Mouse (Mus musculus) kidney, embryonic 14.5 days (tissue): ENCODE data around the gene Rhd. TPM values are rescaled to one million over a fixed set of nuclear protein-coding genes. Genes with fewer than 3 reads are reported as not detected.
A peak's percentile ranks its signal among the peaks of the same experiment; 100 is the strongest.

Experiments used
- ATAC-seq: fragments of 200-750 bp; cut with Nextera tagmentation; 2 replicates; pipeline ENCODE4 v1.8.0; 2017; ENCODE audit warnings: moderate number of reproducible peaks, mild to moderate bottlenecking, moderate TSS enrichment, moderate library complexity; ENCODE audit not compliant: low FRiP score, low TSS enrichment
- H3K27ac ChIP-seq: fragments of 300-500 bp; sonication (generic); 2 replicates; pipeline ENCODE4 v1.5.1; 2014; ENCODE audit warnings: low read depth, mild to moderate bottlenecking, low read length, moderate library complexity, mixed read lengths
- H3K27me3 ChIP-seq: fragments of 300-500 bp; sonication (generic); 2 replicates; pipeline ENCODE4 v1.6.1; 2014; ENCODE audit warnings: mild to moderate bottlenecking, low read length; ENCODE audit not compliant: control insufficient read depth, insufficient read depth
- H3K36me3 ChIP-seq: fragments of 300-500 bp; sonication (generic); 2 replicates; pipeline ENCODE4 v1.6.1; 2014; ENCODE audit warnings: low read length, mixed read lengths; ENCODE audit not compliant: control insufficient read depth, insufficient read depth
- H3K4me1 ChIP-seq: fragments of 300-500 bp; sonication (generic); 2 replicates; pipeline ENCODE4 v1.6.1; 2014; ENCODE audit warnings: low read length, mixed read lengths; ENCODE audit not compliant: control insufficient read depth, insufficient read depth
- H3K4me2 ChIP-seq: fragments of 300-500 bp; sonication (generic); replicated peaks from 2 replicates; pipeline ENCODE4 v1.6.1; 2014; ENCODE audit warnings: low read depth, mild to moderate bottlenecking, low read length
- H3K4me3 ChIP-seq: fragments of 300-500 bp; sonication (generic); 2 replicates; pipeline ENCODE4 v1.5.1; 2014; ENCODE audit warnings: mild to moderate bottlenecking, low read length
- H3K9ac ChIP-seq: fragments of 300-500 bp; sonication (generic); 2 replicates; pipeline ENCODE4 v1.6.1; 2014; ENCODE audit warnings: low read depth, mild to moderate bottlenecking, low read length, moderate library complexity
- H3K9me3 ChIP-seq: fragments of 300-500 bp; sonication (generic); 2 replicates; pipeline ENCODE4 v1.6.1; 2016; ENCODE audit warnings: low read length; ENCODE audit not compliant: control insufficient read depth
- WGBS: fragments of 180-500 bp; shearing (Covaris S2); extraction: QIAGEN DNeasy Blood & Tissue Kit; methylation state at CpG from one replicate; pipeline ENCODE4 v1.1.7; 2014; 5-methylcytosine and 5-hydroxymethylcytosine counted together
- polyA plus RNA-seq: library from polyadenylated mRNA; unstranded; fragments of >200 nt; fragmentation: Nextera tagmentation; extraction: Ambion mirVana; gene quantifications from 2 replicates; pipeline ENCODE4 v1.2.1, GENCODE M21; 2014

Gene Rhd
- polyA plus RNA-seq, 1 experiment from 2014 or later = 1.1 TPM

- under 1% methylated on average over 38 of the region's 38 CpGs for WGBS
- Histone ChIP-seq H3K4me2 (peak within 1 kb of the TSS; percentile 87), H3K36me3 (no peaks in the 10 kb centered on the region), H3K4me3 (peak within 1 kb of the TSS; percentile 84), H3K9ac (peak within 1 kb of the TSS; percentile 94), H3K27ac (peak within 1 kb of the TSS; percentile 88), H3K9me3 (no peaks in the 10 kb centered on the region), H3K27me3 (no peaks in the 10 kb centered on the region), H3K4me1 (peaks cover 24% of the 10 kb centered on the region)
- ATAC-seq = peak; percentile 97
Measured at GRCm38 (mm10) chr4:134853259-134853636, 11.1 kb upstream of the Rhd start, which contains the start of gene Maco1. Gene Maco1, minus strand, starts transcription at chr4:134853345.

- no peaks in the 10 kb centered on the region for H3K36me3 ChIP-seq
- H3K4me2 ChIP-seq = peak overlapping the region; percentile 75
- ATAC-seq = peak; percentile 94
- no peaks in the 10 kb centered on the region for H3K9me3 ChIP-seq
- H3K27me3 ChIP-seq = no peaks in the 10 kb centered on the region
- 1% methylated on average over 91 of the region's 91 CpGs for WGBS
- peaks cover 24% of the 10 kb centered on the region for H3K4me1 ChIP-seq
- H3K9ac ChIP-seq = peak overlapping the region; percentile 56
- peak overlapping the region; percentile 84 for H3K4me3 ChIP-seq
- H3K27ac ChIP-seq = peak overlapping the region; percentile 88
Measured at GRCm38 (mm10) chr4:134853637-134854485, 10.5 kb upstream of the Rhd start.

GRCm38 (mm10) chr4:134855371-134855770 is 9.0 kb upstream of the Rhd start:
- Histone ChIP-seq H3K9me3 (no peaks in the 10 kb centered on the region), H3K36me3 (no peaks in the 10 kb centered on the region), H3K27me3 (no peaks in the 10 kb centered on the region), H3K9ac (no peak overlapping the region), H3K4me3 (no peak overlapping the region), H3K4me1 (peaks cover 24% of the 10 kb centered on the region), H3K4me2 (no peak overlapping the region), H3K27ac (no peak overlapping the region)
- ATAC-seq = no peak
- WGBS = 51% methylated on average over 3 of the region's 3 CpGs

- Histone ChIP-seq H3K4me1 (peaks cover 21% of the 10 kb centered on the region), H3K9me3 (no peaks in the 10 kb centered on the region), H3K27ac (no peak overlapping the region), H3K27me3 (no peaks in the 10 kb centered on the region), H3K4me2 (no peak overlapping the region), H3K36me3 (no peaks in the 10 kb centered on the region), H3K4me3 (no peak overlapping the region), H3K9ac (no peak overlapping the region)
- no peak for ATAC-seq
- 49% methylated on average over 5 of the region's 5 CpGs for WGBS
Measured at GRCm38 (mm10) chr4:134856056-134856455, 8.3 kb upstream of the Rhd start.

- no peak overlapping the region for H3K9ac ChIP-seq
- no peak for ATAC-seq
- H3K36me3 ChIP-seq = no peaks in the 10 kb centered on the region
- H3K4me2 ChIP-seq = no peak overlapping the region
- WGBS = 24% methylated on average over 5 of the region's 5 CpGs
- peaks cover 17% of the 10 kb centered on the region for H3K4me1 ChIP-seq
- H3K4me3 ChIP-seq = no peak overlapping the region
- no peak overlapping the region for H3K27ac ChIP-seq
- no peaks in the 10 kb centered on the region for H3K9me3 ChIP-seq
- H3K27me3 ChIP-seq = no peaks in the 10 kb centered on the region
Measured at GRCm38 (mm10) chr4:134856501-134856900, 7.8 kb upstream of the Rhd start.

GRCm38 (mm10) chr4:134858494-134858893 is 5.8 kb upstream of the Rhd start:
- H3K4me2 ChIP-seq = no peak overlapping the region
- H3K9me3 ChIP-seq = no peaks in the 10 kb centered on the region
- H3K9ac ChIP-seq = no peak overlapping the region
- H3K4me3 ChIP-seq = no peak overlapping the region
- H3K4me1 ChIP-seq = peaks cover 14% of the 10 kb centered on the region; the same call in 1 of the 2 replicates
- no peaks in the 10 kb centered on the region for H3K27me3 ChIP-seq
- no peak overlapping the region for H3K27ac ChIP-seq
- 91% methylated on average over 4 of the region's 4 CpGs for WGBS
- ATAC-seq = no peak
- no peaks in the 10 kb centered on the region for H3K36me3 ChIP-seq

- H3K4me3 ChIP-seq = no peak overlapping the region
- H3K4me1 ChIP-seq = peaks cover 4% of the 10 kb centered on the region; the same call in 1 of the 2 replicates
- H3K27ac ChIP-seq = no peak overlapping the region
- ATAC-seq = no peak
- H3K4me2 ChIP-seq = no peak overlapping the region
- no peaks in the 10 kb centered on the region for H3K36me3 ChIP-seq
- no peaks in the 10 kb centered on the region; the same call in 1 of the 2 replicates for H3K27me3 ChIP-seq
- 70% methylated on average over 6 of the region's 6 CpGs for WGBS
- no peaks in the 10 kb centered on the region for H3K9me3 ChIP-seq
- H3K9ac ChIP-seq = no peak overlapping the region
Measured at GRCm38 (mm10) chr4:134861884-134862283, 2.5 kb upstream of the Rhd start.

GRCm38 (mm10) chr4:134862996-134863395 is 1.3 kb upstream of the Rhd start:
- WGBS = 85% methylated on average over 7 of the region's 7 CpGs
- no peak overlapping the region for H3K27ac ChIP-seq
- H3K9me3 ChIP-seq = no peaks in the 10 kb centered on the region
- no peaks in the 10 kb centered on the region; the same call in none of the 2 replicates for H3K27me3 ChIP-seq
- no peak for ATAC-seq
- no peak overlapping the region for H3K4me3 ChIP-seq
- H3K4me2 ChIP-seq = no peak overlapping the region
- peaks cover 4% of the 10 kb centered on the region; the same call in 1 of the 2 replicates for H3K4me1 ChIP-seq
- H3K36me3 ChIP-seq = no peaks in the 10 kb centered on the region
- H3K9ac ChIP-seq = no peak overlapping the region

- peaks cover 12% of the 10 kb centered on the region for H3K4me1 ChIP-seq
- H3K36me3 ChIP-seq = no peaks in the 10 kb centered on the region
- no peak overlapping the region for H3K4me3 ChIP-seq
- WGBS = 74% methylated on average over 6 of the region's 6 CpGs
- H3K27me3 ChIP-seq = peaks cover 10% of the 10 kb centered on the region
- no peaks in the 10 kb centered on the region for H3K9me3 ChIP-seq
- no peak overlapping the region for H3K27ac ChIP-seq
- no peak overlapping the region for H3K4me2 ChIP-seq
- no peak for ATAC-seq
- H3K9ac ChIP-seq = no peak overlapping the region
Measured at GRCm38 (mm10) chr4:134865340-134865739, 1.0 kb downstream of the Rhd start.
